Mouse (Mus musculus) kidney, embryonic 15.5 days (tissue): ENCODE results near the gene Zfp13. TPM values are rescaled to one million over a fixed set of nuclear protein-coding genes. Genes with fewer than 3 reads are reported as not detected.

Experiments
- ATAC-seq: fragments of 200-750 bp; cut with Nextera tagmentation; replicated peaks from 2 replicates; pipeline ENCODE4 v1.8.0; 2017; ENCODE audit warnings: moderate TSS enrichment; ENCODE audit not compliant: low FRiP score
- H3K27ac ChIP-seq: fragments of 300-500 bp; sonication (generic); 2 replicates; pipeline ENCODE4 v1.5.1; 2015; ENCODE audit warnings: mild to moderate bottlenecking, inconsistent platforms
- H3K27me3 ChIP-seq: fragments of 300-500 bp; sonication (generic); 2 replicates; pipeline ENCODE4 v1.6.1; 2015; ENCODE audit warnings: inconsistent platforms
- H3K36me3 ChIP-seq: fragments of 300-500 bp; sonication (generic); 2 replicates; pipeline ENCODE4 v1.6.1; 2015; ENCODE audit warnings: inconsistent platforms
- H3K4me1 ChIP-seq: fragments of 300-500 bp; sonication (generic); 2 replicates; pipeline ENCODE4 v1.6.1; 2015; ENCODE audit warnings: inconsistent platforms
- H3K4me2 ChIP-seq: fragments of 300-500 bp; sonication (generic); 2 replicates; pipeline ENCODE4 v1.6.1; 2015; ENCODE audit warnings: moderate library complexity, mild to moderate bottlenecking, inconsistent platforms
- H3K4me3 ChIP-seq: fragments of 300-500 bp; sonication (generic); replicated peaks from 2 replicates; pipeline ENCODE4 v1.5.1; 2015; ENCODE audit warnings: mild to moderate bottlenecking, inconsistent platforms
- H3K9ac ChIP-seq: fragments of 300-500 bp; sonication (generic); 2 replicates; pipeline ENCODE4 v1.6.1; 2015; ENCODE audit warnings: mild to moderate bottlenecking, inconsistent platforms
- H3K9me3 ChIP-seq: fragments of 300-500 bp; sonication (generic); replicated peaks from 2 replicates; pipeline ENCODE4 v1.6.1; 2016; ENCODE audit warnings: inconsistent platforms
- WGBS: fragments of 180-500 bp; shearing (Covaris S2); methylation state at CpG from one replicate; pipeline ENCODE4 v1.1.7; 2015; ENCODE audit warnings: mixed read lengths; 5-methylcytosine and 5-hydroxymethylcytosine counted together
- polyA plus RNA-seq: library from polyadenylated mRNA; unstranded; fragments of >200 nt; fragmentation: Nextera tagmentation; extraction: Ambion mirVana; gene quantifications from 2 replicates; pipeline ENCODE4 v1.2.1, GENCODE M21; 2015

Gene Zfp13
- polyA plus RNA-seq, 1 experiment from 2014 or later = 16.3 TPM

- H3K9me3 ChIP-seq = no peaks in the 10 kb centered on the region
- peaks cover 36% of the 10 kb centered on the region for H3K4me1 ChIP-seq
- H3K4me3 ChIP-seq = peak overlapping the region; percentile 63
- H3K27ac ChIP-seq = peak overlapping the region; percentile 85
- 1% methylated on average over 20 of the region's 20 CpGs for WGBS
- H3K36me3 ChIP-seq = no peaks in the 10 kb centered on the region
- ATAC-seq = peak; percentile 44
- peaks cover 5% of the 10 kb centered on the region for H3K27me3 ChIP-seq
- H3K9ac ChIP-seq = peak overlapping the region; percentile 74
- peak overlapping the region; percentile 56 for H3K4me2 ChIP-seq
Measured at GRCm38 (mm10) chr17:23546333-23546701, 53.0 kb downstream of the Zfp13 start.

GRCm38 (mm10) chr17:23545841-23546240 is 53.4 kb downstream of the Zfp13 start:
- Histone ChIP-seq H3K27ac (no peak overlapping the region), H3K4me2 (peak overlapping the region; percentile 56), H3K4me1 (peaks cover 34% of the 10 kb centered on the region), H3K9me3 (no peaks in the 10 kb centered on the region), H3K27me3 (peaks cover 8% of the 10 kb centered on the region), H3K9ac (no peak overlapping the region), H3K36me3 (no peaks in the 10 kb centered on the region), H3K4me3 (peak overlapping the region; percentile 63)
- ATAC-seq = no peak
- WGBS = 16% methylated on average over 6 of the region's 6 CpGs

- Histone ChIP-seq H3K27ac (no peak overlapping the region), H3K9me3 (no peaks in the 10 kb centered on the region), H3K4me3 (no peak overlapping the region), H3K4me1 (peaks cover 37% of the 10 kb centered on the region), H3K27me3 (peaks cover 13% of the 10 kb centered on the region), H3K4me2 (no peak overlapping the region), H3K9ac (no peak overlapping the region), H3K36me3 (no peaks in the 10 kb centered on the region)
- no peak for ATAC-seq
- 89% methylated on average over 1 of the region's 1 CpGs for WGBS
Measured at GRCm38 (mm10) chr17:23544766-23545165, 54.5 kb downstream of the Zfp13 start.

- H3K4me2 ChIP-seq = no peak overlapping the region
- H3K27ac ChIP-seq = no peak overlapping the region
- H3K9ac ChIP-seq = no peak overlapping the region
- H3K4me3 ChIP-seq = no peak overlapping the region
- H3K36me3 ChIP-seq = no peaks in the 10 kb centered on the region
- H3K27me3 ChIP-seq = peaks cover 21% of the 10 kb centered on the region
- 69% methylated on average over 4 of the region's 4 CpGs for WGBS
- no peaks in the 10 kb centered on the region for H3K9me3 ChIP-seq
- peaks cover 30% of the 10 kb centered on the region for H3K4me1 ChIP-seq
- no peak for ATAC-seq
Measured at GRCm38 (mm10) chr17:23543983-23544382, 55.3 kb downstream of the Zfp13 start.

GRCm38 (mm10) chr17:23543325-23543724 is 56.0 kb downstream of the Zfp13 start:
- no peak for ATAC-seq
- WGBS = 17% methylated on average over 5 of the region's 5 CpGs
- Histone ChIP-seq H3K27ac (peak overlapping the region; percentile 20; the same call in 1 of the 2 replicates), H3K4me1 (peaks cover 30% of the 10 kb centered on the region), H3K4me2 (peak overlapping the region; percentile 29), H3K4me3 (peak overlapping the region; percentile 5; the same call in 1 of the 2 replicates), H3K9me3 (no peaks in the 10 kb centered on the region), H3K27me3 (peaks cover 26% of the 10 kb centered on the region), H3K9ac (no peak overlapping the region), H3K36me3 (no peaks in the 10 kb centered on the region)

GRCm38 (mm10) chr17:23542835-23543234 is 56.5 kb downstream of the Zfp13 start:
- Histone ChIP-seq H3K9me3 (no peaks in the 10 kb centered on the region), H3K4me2 (no peak overlapping the region; the same call in 1 of the 2 replicates), H3K36me3 (no peaks in the 10 kb centered on the region), H3K9ac (no peak overlapping the region), H3K4me3 (no peak overlapping the region), H3K4me1 (peaks cover 35% of the 10 kb centered on the region), H3K27ac (no peak overlapping the region), H3K27me3 (peaks cover 30% of the 10 kb centered on the region)
- 39% methylated on average over 4 of the region's 4 CpGs for WGBS
- ATAC-seq = no peak

- Histone ChIP-seq H3K27ac (no peak overlapping the region), H3K4me3 (peak overlapping the region; percentile 20), H3K36me3 (no peaks in the 10 kb centered on the region), H3K27me3 (peaks cover 37% of the 10 kb centered on the region), H3K4me1 (peaks cover 36% of the 10 kb centered on the region), H3K9ac (no peak overlapping the region), H3K4me2 (peak overlapping the region; percentile 48), H3K9me3 (no peaks in the 10 kb centered on the region)
- no peak for ATAC-seq
- WGBS = 20% methylated on average over 12 of the region's 12 CpGs
Measured at GRCm38 (mm10) chr17:23542004-23542720, 57.1 kb downstream of the Zfp13 start.

- Histone ChIP-seq H3K4me3 (peak overlapping the region; percentile 27), H3K27ac (no peak overlapping the region), H3K4me1 (peaks cover 36% of the 10 kb centered on the region), H3K27me3 (peaks cover 39% of the 10 kb centered on the region), H3K9ac (no peak overlapping the region), H3K4me2 (peak overlapping the region; percentile 48), H3K9me3 (no peaks in the 10 kb centered on the region), H3K36me3 (no peaks in the 10 kb centered on the region)
- ATAC-seq = peak; percentile 24
- WGBS = 17% methylated on average over 31 of the region's 31 CpGs
Measured at GRCm38 (mm10) chr17:23540605-23541475, 58.4 kb downstream of the Zfp13 start.

GRCm38 (mm10) chr17:23540106-23540505 is 59.2 kb downstream of the Zfp13 start:
- H3K9me3 ChIP-seq = no peaks in the 10 kb centered on the region
- peak overlapping the region; percentile 27 for H3K4me3 ChIP-seq
- H3K4me2 ChIP-seq = peak overlapping the region; percentile 48
- H3K27me3 ChIP-seq = peaks cover 39% of the 10 kb centered on the region
- no peaks in the 10 kb centered on the region for H3K36me3 ChIP-seq
- WGBS = 37% methylated on average over 3 of the region's 3 CpGs
- H3K9ac ChIP-seq = no peak overlapping the region
- peak; percentile 7; the same call in 1 of the 2 replicates for ATAC-seq
- H3K27ac ChIP-seq = no peak overlapping the region
- peaks cover 36% of the 10 kb centered on the region for H3K4me1 ChIP-seq

- 88% methylated on average over 5 of the region's 5 CpGs for whole genome bisulfite sequencing
- peaks cover 40% of the 10 kb centered on the region for H3K4me1 ChIP-seq
- 0 out of 2 replicates have a peak overlapping the region, but pooled peaks have one; percentile 48 for H3K4me2 ChIP-seq
- no peak for ATAC-seq
- H3K27me3 ChIP-seq = peaks cover 44% of the 10 kb centered on the region
- H3K36me3 ChIP-seq = no peaks in the 10 kb centered on the region
- no peak overlapping the region for H3K9ac ChIP-seq
- no peak overlapping the region for H3K27ac ChIP-seq
- no peak overlapping the region for H3K4me3 ChIP-seq
- no peaks in the 10 kb centered on the region for H3K9me3 ChIP-seq
Measured at GRCm38 (mm10) chr17:23539608-23540007, 59.7 kb downstream of the Zfp13 start.

GRCm38 (mm10) chr17:23538299-23539015 is 60.8 kb downstream of the Zfp13 start:
- H3K27ac ChIP-seq = no peak overlapping the region
- no peaks in the 10 kb centered on the region for H3K36me3 ChIP-seq
- H3K27me3 ChIP-seq = peaks cover 52% of the 10 kb centered on the region
- no peaks in the 10 kb centered on the region for H3K9me3 ChIP-seq
- WGBS = 10% methylated on average over 21 of the region's 21 CpGs
- no peak overlapping the region for H3K9ac ChIP-seq
- peak overlapping the region; percentile 61 for H3K4me2 ChIP-seq
- ATAC-seq = no peak
- peak overlapping the region; percentile 38 for H3K4me3 ChIP-seq
- H3K4me1 ChIP-seq = peaks cover 40% of the 10 kb centered on the region
